Mouse (Mus musculus) cerebellum, adult 8-10 months (tissue): ENCODE results near the gene Gale.
"Not testable (repeated sequence)": the region's sequence is repeated elsewhere in the genome, so short reads cannot be mapped to it uniquely, and the experiment has no call there.

ENCODE experiments used
- DNase-seq: peaks from one replicate; pipeline ENCODE4 v3.0.0; 2022

The Gale gene

DNA sequence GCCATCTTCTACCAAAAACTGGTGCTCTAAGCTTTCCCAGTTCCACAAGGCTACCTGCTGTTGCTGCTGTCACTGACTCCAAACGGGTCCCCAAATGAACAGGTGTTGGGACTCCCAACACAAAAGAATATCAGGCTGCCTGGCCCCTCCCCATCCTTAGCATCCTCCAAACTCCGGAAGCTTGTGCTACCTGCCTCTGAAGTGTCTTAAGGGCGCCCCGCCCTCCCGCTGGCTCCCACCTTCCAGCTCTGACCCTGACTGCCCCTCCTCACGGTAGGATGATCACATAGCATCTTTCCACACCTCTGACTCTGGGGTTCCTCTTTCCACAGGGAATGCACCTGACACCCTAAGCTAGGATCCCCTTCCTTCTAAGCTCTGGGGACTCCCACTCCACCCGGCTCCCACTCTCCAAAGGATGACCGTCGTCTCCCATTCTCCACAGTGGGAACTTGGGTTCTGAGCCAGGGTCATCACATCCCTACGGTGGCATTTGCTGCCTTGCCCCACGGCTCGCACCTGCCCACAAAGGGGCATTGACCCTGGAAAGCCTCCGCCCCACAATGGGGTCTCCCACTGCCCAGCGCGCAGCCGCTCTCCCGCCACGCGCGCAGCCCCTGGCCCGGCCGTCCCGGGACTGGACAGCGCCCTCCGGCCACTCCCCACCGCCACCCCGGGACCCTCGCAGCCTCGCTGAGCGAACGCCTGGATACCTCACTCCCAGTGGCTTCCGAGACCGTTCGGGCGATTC lies 8.5 kb downstream of the Gale start:
- no peak for DNase-seq

GRCm38 (mm10) chr4:135972556-135972906 lies 9.0 kb downstream of the Gale start, which contains the start of gene Lypla2:
Gene Lypla2 (minus strand): TSS chr4:135972626.
- peak; percentile 87 for DNase-seq

- DNase-seq = peak; percentile 18
Observed at GRCm38 (mm10) chr4:135972911-135973811, 9.6 kb downstream of the Gale start.

- peak; percentile 14 for DNase-seq
Observed at GRCm38 (mm10) chr4:135976146-135976545, 12.6 kb downstream of the Gale start.

DNA sequence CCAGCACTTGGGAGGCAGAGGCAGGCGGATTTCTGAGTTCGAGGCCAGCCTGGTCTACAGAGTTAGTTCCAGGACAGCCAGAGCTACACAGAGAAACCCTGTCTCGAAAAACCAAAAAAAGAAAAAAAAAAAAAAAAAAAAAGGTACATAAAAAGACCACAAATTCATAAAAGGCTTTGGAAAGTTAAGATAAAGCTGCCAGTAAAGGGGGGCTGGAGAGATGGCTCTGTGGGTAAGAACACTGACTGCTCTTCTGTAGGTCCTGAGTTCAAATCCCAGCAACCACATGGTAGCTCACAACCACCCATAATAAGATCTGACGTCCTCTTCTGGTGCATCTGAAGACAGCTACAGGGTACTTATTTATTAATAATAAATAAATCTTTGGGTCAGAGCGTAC lies 16.7 kb downstream of the Gale start:
- DNase-seq = not testable (repeated sequence)

GRCm38 (mm10) chr4:135981524-135982063 lies 18.1 kb downstream of the Gale start:
- peak; percentile 43 for DNase-seq

DNA sequence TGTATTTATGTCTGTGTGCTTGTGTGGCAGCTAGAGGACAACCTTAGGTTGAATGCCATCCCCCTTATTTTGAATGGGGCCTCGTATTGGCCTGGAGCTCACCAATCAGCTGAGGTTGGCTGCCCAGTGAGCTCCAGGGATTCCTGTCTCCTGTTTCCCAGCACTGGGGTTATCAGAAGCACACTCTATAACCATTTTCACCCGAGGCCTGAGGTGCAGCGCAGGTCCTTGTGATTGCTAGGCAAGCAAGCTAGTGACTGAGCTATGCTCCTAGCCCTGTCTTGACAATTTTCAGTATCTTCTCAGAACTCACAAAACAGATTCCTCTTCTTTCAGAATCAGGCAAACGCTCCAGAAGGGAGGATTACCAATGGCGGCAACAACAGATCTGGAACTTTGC lies 21.0 kb downstream of the Gale start:
- DNase-seq = no peak

- no peak for DNase-seq
Observed at GRCm38 (mm10) chr4:135985193-135985592, 21.7 kb downstream of the Gale start.

GRCm38 (mm10) chr4:135985769-135986168 lies 22.2 kb downstream of the Gale start:
- no peak for DNase-seq

DNA sequence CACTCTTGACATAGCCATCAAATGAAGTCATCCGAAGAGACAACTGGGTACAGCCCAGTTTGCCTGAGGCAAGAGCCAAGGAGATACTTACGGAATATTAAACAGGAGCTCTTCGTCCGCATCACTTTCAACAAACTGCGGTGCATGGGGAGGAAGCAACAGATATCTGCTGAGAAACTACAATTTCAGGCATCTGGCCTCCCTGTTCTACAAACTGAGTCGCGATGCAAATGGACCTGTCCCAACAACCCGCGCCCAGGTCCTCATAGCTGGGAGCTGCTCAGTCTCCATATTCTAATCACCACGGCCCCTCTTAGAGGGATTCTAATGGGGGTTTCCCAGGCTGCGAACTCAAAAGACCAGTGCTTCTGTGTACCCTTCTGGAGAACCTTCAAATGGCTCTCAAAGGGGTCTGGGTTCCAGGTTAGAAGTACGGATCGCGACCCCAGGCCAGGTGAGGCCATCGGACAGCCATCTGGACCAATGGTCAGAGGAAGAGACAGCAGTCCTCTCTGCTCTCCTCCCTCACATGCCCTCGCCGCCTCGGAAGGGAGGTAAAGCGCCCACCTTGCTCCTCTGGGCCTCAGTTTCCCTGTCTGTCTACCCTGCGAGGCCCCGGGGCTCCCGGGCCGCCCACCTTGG lies 22.9 kb downstream of the Gale start:
- DNase-seq = no peak

GRCm38 (mm10) chr4:135986943-135987710 lies 23.6 kb downstream of the Gale start, which contains the start of gene Pithd1:
Gene Pithd1 (minus strand): TSS chr4:135987264.
- peak; percentile 95 for DNase-seq

GRCm38 (mm10) chr4:135987714-135988113 lies 24.2 kb downstream of the Gale start:
- peak; percentile 20 for DNase-seq

GRCm38 (mm10) chr4:135993941-135994340 lies 30.4 kb downstream of the Gale start:
- DNase-seq = no peak

DNA sequence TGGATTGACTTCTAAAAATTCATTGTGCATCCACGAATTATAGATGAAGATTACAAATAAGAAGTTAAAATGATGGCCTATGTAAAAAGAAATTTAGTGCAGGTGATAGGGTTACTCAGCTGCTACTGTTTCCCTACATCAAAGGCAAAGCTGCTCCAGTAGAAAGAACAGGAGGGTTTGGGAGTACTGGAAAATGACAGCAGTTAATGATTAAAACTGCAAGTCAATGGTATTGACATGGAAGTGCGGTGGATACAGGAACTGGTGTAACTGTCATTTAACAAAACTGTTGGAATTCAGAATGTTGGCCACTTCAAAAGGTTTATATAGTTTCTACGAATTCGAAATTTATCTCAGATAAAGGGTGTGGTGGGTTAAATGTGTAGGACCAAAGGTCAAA lies 31.6 kb downstream of the Gale start:
- DNase-seq = no peak

GRCm38 (mm10) chr4:136004107-136004675 lies 40.7 kb downstream of the Gale start:
- no peak for DNase-seq

- DNase-seq = no peak
Observed at GRCm38 (mm10) chr4:136004921-136005320, 41.4 kb downstream of the Gale start.

DNA sequence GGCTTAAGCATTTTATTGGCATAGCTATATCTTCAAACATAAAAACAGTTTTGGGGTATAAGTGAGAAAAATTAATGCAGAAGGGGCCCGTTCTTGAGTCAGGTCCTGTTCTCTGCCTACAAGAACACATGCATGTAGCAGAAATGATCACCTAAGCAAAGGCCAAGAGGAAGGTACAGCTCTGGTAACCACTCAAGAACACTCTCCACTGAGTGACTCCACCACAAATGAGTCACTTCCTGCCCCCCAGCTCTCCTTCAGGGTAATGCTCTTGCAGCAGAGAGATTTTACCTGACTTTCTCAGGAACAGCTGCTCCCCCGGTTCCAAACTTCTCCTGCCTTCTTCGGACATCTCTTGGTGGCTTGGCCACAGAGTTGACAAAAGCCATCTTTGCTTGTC lies 43.3 kb downstream of the Gale start:
- DNase-seq = no peak

GRCm38 (mm10) chr4:136008782-136009447 lies 45.4 kb downstream of the Gale start:
- DNase-seq = no peak

DNA sequence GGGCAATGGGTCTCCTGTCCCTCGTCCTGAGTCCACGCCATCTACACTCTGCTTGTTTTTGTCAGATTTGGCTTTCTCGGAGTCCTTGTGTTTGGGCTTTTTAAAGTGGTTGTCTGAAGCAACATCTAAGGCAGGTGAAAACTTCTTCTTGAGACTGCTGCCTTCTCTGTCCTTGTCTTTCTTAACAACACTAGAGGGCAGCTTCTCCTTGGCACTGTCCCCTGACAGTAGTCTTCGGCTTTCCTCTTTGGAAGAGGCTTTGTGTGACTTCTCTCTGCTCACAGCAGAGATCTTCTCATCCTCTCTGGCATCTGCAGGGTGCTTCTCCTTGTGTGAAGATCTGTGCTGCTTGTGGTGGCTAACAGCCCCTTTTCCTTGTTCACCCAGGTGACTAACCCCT lies 47.1 kb downstream of the Gale start:
- DNase-seq = no peak

- no peak for DNase-seq
Observed at GRCm38 (mm10) chr4:136016059-136016602, 52.6 kb downstream of the Gale start.
